ENCODE assay signal across 1 mouse cellular context in the genomic region with DNA sequence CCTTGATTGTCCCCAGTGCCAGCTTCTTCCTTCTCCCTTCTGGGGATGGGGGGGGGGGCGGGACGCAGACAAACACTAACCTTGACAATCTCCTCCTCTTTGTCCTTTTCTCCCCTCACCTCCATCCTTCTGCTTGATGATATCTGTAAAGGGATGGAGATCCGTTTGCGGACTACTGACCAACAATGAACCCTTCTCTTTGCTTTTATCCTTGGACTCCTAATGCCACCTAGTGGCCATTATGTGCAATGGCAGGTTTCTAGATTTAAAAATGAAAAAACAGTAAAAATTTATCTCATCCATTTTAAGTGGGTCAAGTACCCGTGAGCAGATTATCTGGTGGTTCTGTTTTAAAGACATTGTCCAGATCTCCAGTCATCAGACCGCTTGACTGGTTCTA.
TF ChIP-seq lines count a peak whose summit lies in the region.

No protein-coding gene starts in this region.

TF ChIP-seq in MEL, 35 proteins besides CTCF, POLR2A, EP300 and RAD21 (continued from another document):
- TF ChIP-seq CHD2 (IDR thresholded peaks at IDR 0.05; ENCODE audit: low read length) = no peak
- TF ChIP-seq HCFC1 (IDR thresholded peaks at IDR 0.05; ENCODE audit: low read depth, low read length) = no peak
- no peak for TF ChIP-seq GATA1 (IDR thresholded peaks at IDR 0.05; ENCODE audit: low read depth, low read length)
- TF ChIP-seq ETS1 (IDR thresholded peaks at IDR 0.05; ENCODE audit: low read depth, low read length) = no peak
- TF ChIP-seq ZC3H11A (IDR thresholded peaks at IDR 0.05; ENCODE audit: low read depth, low read length) = 0 out of 2 replicates have a peak, but pooled peaks have one; percentile 31
- no peak for TF ChIP-seq JUND (IDR thresholded peaks at IDR 0.05; ENCODE audit: low read depth, low read length)
- TF ChIP-seq USF1 (IDR thresholded peaks at IDR 0.05; ENCODE audit: low read depth, low read length) = no peak
- no peak for TF ChIP-seq MAFK (IDR thresholded peaks at IDR 0.05; ENCODE audit: borderline replicate concordance, low read depth, low read length)
